Mouse (Mus musculus) megakaryocyte progenitor cell, adult 5-6 weeks (primary cell): ENCODE measurements around the gene Intu. TPM values are rescaled to one million over a fixed set of nuclear protein-coding genes. Genes with fewer than 3 reads are reported as not detected.

Experiments used
- ATAC-seq: replicated peaks from 2 replicates; pipeline ENCODE4 v1.8.0; 2016; ENCODE audit warnings: mild to moderate bottlenecking, moderate TSS enrichment, inconsistent platforms; ENCODE audit not compliant: poor library complexity
- total RNA-seq, 2 experiments: library from RNA; stranded (forward) in 1 of 2; stranded (reverse) in 1 of 2; fragments of 157-497, 149-512 nt in 1 of 2; fragments of 200-1000 nt in 1 of 2; gene quantifications; 2 replicates each; pipeline versions ENCODE4 v1.2.3 to v1.2.4; 2015 to 2017

Gene Intu
- total RNA-seq, 2 experiments from 2014 or later, result 2.5 to 3.7 TPM

DNA sequence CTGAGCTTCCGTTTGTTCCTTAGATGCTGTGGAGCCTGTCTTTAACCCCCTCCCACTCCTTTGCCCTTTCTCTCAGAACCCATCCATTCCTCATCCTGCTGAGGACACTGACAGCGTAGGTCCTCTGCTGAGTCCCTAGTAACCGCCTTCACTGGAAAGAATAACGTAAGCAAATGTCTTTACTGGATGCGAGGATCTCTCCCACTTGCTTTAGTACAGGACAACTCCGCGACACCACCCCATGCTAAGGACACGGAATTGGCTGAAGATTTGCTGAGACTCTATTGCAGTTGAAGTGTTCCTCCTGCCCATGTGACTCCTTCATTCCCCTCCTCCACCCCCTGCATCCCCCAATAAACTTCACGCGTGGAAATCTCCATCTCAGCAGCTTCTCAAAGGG lies 3.9 kb upstream of the Intu start:
- ATAC-seq, result no peak

DNA sequence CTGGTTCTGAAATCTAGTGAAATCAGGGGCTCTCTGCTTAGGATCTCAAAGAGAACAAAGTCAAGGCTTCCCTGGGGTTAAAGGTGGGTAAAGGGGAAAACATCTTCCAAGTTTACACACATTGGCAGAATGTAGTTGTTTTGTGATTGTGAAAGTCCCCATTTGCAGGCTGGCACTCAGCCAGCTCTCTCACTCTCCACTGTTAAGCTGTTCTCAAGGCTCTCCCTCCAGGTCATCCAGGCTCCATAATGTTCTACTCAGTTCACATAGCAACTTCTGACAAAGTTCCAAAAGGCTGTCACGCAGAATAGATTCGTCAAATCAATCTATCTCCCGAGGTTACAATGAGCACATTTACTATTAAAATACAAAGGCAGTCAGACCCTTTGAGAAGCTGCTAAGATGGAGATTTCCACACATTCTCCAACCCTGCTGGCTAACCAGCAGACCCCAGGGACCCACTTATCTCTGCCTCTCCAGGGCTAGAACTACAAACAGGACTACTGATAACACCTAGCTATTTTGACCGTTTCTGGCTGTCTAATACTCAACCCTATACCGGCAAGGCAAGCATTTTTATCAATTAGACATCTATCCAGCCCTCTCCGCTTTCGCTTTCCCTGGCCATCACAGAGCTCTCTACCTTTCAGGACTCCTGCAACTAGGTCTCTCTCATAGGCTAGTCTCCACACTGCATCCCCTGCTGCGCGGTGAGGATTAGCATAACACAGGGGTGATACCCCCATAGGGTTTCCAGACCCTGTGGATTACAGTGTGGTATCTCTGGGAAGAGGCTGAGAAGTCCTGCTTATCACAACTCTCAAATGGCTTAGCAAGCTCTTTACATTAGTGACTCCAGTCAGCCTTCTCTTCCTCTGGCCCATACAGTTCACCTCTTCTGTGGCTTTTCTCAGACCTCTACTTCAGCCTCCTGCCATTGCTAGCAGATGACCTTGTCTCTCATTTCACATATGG lies 2.8 kb upstream of the Intu start:
- peak; percentile 15 for ATAC-seq

DNA sequence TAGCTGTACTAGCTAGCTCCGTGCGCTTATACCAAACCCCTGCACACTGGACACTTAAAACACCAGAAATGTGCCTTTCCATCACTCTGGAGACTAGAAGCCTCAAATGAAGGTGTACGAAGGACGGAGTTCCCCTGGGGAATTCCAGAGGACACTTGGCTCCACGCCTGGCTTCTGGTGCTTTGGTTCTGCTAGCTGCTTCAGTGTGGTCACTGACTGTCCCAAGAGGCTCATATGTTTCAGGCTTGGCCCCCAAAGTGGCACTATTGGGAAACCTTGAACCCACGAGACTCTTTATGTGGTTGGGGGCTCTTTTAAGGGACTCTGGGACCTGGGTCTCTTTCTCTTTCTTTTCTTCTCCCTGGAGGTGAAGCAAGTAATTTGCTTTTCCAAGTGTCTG lies 2.1 kb upstream of the Intu start:
- no peak for ATAC-seq

DNA sequence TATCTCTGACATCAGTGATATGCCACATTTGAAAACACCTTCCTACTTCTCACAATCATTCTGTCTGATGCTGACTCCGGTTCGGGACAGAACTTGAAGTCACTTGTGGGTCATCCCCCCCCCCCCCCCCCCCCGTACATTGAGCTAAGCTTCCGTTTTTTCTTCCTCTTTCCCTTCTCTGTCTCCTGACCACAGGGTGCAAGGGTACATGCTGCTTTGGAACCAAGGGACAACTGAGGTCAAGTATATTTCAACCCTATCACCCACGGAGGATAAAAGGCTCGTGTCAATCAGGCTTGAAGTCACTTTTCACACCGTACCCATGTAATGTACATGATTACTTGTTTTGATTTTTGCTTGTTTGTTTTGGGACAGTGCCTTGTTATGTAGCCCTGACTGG lies 241 bp upstream of the Intu start:
- ATAC-seq, result peak; percentile 49

DNA sequence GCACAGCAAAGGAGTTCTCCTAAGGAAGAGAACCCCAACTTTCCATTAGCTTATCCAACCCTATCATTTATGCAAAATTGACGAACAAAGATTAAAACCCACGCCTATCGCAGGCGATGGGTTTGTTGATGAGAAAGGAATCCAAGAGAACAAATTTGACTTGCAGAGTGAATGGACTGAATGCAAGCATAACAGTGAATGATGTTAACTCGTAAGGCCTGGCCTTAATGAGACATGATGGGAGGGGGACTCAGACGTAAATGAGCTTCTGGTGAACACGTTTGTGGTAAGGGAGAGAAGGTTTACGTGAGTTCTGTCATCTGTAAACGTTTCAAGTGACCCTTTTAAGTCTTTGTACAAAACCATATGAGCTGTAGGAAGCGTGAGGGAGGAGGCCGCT lies 1.2 kb downstream of the Intu start:
- ATAC-seq, result no peak

DNA sequence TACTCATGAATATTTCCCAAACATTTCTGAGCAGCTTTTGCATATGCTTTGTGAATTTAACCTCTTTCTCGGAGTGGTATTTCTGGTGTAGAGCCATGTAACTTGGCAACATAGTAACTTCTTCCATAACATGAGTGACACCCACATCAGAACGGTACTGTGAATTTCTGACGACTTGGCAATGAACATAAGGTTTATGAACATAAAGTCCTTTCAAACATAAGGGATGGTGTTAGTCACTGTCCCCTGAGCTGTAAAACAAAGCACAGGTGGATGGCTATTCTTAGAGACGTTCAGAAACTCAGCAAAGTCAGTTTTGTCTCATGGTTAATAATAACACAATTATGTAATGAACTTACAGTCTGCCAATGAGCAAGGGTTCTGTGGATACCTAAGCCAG lies 3.1 kb downstream of the Intu start:
- no peak for ATAC-seq

DNA sequence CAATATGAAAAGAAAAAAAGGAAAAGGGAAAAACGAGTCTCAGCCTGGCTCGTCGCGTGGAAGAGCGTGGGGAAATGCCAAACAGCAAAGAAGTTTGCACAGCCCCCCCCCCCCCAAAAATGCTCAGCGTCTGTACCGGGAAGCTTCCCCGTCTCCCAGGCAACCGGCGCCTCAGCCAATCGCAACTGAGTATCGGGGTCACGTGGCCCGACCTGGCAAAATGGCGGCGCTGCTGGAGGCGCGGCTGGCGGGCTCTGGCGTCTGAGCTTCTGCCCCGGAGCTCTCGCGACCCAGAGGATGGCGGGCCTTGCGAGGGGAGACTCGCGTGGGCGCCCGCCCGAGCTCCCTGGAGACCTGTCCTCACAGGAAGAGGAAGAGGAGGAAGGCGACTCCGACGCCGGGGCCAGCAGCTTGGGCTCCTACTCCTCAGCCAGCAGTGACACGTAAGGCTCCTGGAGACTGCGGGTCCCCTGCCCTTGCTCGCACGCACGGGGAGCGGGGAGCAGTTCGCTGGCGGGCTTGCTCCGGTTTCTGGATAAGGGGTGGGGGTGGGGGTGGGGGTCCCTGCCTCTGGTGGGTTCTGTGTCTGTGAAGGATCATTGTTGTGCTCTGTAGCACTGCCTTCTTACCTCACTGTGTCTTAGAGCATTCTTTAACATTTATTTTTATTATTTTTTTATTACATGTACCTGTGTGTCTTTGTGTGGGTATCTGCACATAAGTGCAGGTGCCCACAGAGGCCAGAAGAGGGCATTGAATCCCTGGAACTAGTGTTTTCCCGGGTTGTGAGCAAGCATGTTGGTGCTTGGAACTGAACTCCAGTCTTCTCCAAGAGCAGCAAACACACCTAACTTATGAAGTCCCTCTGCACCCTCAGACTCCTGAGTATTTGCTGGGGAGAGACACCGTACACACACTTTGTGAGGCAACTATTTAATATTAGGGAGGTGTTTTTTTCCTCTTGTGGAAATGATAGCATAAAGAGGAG lies 9.8 kb downstream of the Intu start:
- ATAC-seq, result peak; percentile 99

DNA sequence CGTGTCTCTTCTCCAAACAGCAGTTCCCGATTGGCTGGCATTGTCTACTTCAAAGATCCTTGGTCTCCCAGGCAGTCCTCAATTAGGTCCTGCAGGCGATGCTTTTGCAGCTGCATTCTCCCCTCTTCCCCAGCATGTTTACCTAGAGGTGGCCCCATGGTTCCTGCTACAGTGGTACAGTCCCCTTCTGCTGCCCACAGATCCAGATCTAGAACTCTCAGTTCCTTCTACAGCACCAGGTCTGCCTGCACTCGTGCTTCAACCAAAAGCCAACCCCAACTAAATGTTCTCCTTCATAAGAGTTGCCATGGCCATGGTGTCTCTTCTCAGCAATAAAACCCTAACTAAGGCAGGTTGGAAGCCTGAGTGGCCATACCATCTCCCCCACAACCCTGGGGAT lies 15.5 kb downstream of the Intu start:
- no peak for ATAC-seq

DNA sequence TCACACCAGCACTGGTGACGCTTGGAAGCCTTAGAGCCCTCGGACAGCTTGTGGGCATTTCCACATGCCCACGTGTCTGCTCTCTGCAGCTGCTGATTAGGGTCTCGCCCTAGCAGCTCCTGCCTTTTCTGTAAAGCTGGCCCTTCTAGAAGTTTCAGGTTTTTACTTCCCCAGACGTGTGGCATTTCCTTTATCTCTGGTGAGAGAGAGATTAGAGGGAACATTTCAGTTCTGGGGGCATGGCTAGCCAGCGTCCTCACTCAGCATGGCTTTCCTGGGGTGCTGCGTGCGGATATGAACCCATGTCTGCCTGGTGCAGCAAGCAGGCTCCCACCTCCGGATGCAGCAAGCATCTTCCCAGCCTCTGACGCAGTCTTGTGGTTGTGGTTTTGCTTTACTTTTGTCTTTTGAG lies 121.9 kb downstream of the Intu start:
- ATAC-seq, result peak; percentile 92

DNA sequence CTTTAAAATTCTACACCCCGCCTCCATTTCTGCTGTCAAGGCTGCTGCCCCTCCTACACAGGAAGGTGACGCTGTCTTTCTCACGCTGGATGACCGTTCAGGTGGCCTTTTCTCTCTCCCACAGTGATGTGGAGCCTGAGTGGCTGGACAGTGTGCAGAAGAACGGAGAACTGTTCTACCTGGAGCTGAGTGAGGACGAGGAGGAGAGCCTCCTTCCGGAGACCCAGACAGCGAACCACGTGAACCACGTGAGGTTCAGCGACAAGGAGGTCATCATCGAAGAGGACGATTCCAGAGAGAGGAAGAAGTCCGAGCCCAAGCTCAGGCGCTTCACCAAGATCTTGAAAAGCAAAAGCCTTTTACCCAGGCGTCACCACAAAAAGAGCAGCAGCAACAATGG lies 122.5 kb downstream of the Intu start:
- ATAC-seq, result no peak

DNA sequence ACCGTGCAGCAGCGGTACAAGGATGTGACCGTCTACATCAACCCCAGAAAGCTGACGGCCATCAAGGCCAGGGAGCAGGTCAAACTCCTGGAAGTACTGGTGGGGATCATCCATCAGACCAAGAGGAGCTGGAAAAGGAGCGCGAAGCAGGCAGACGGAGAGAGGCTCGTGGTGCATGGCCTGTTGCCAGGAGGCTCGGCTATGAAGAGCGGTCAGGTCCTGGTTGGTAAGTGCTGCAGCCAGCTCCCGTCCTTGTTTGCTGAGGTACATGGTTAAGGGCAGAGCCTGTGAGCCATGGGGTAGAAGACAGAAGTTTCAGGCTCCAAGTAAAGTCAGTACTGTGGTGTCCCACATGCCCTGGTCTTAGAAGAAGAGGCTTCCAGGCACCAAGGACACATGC lies 122.9 kb downstream of the Intu start:
- ATAC-seq, result no peak

DNA sequence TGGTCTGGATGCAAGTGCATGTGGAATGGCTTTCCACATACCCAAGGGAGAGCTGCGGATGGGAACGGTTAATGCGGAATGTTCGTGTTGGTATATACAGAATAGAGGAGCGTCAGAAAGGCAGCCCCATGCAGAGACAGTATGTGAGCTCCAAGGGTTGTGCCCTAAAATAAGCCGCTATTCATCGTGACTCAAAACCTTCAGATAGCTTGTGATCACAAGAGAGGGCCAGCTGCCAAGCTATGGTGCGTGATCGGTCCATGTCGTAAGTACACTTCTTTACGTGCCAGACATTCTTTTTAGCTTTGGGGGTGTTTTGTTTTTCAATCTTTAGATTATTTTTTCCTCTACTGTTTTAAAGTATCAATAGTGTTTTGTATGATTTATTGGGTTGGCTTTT lies 124.5 kb downstream of the Intu start:
- ATAC-seq, result no peak

DNA sequence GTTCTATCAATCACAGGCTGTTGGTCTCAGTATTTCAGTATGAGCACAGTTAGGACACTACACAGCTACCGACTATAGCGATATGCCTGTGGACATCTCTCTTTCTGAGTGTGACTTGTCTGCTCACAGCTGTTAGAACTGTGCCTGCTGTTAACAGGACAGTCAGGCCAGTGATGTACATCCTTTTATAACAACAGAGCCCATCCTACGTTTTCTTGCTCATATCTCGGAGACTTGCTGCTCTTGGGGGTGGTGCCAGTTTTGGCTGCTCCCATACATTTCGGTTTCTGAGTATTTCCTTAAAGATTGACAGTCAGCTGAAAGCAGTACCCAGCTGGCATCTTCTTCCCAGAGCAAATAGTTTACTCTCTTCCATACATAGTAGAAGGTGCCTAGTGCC lies 125.3 kb downstream of the Intu start:
- ATAC-seq, result no peak

DNA sequence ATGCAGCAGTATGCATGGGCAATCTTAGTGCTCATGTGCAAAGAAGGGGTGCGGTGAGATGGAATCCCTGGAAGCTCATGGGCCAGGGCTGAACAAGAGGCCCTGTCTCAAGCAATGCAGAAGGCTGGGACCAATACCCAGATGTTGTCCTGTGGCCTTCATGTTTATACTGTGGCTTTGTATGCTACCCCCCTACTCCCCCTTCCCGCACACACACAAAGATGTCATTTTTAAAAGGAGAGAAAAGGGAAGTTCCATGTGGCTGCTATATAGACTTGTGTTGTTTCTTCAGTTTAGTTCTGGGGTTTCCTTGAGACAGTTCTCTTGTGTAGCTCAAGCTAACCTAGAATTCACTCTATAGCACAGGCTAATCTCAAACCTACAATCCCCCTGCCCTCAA lies 129.1 kb downstream of the Intu start:
- peak; percentile 34; the same call in 1 of the 2 replicates for ATAC-seq

DNA sequence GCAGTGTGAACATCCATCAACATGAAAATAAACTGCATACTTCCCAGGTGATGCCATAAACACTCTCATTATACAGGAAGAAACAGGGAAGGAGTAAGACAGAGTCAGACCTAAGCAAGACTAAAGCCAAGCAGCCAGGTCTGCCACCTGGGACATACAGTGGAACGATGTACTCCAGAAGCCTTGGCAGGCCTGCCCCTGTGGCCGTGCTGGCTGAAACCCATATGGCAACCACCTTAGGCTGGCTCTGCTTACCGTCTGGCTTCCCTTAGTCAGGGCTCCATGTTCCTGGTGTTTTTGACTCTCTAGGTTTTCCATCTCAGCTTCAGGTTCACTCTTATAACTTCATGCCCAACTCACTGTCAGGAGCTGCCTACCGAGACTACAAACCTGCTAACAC lies 135.0 kb downstream of the Intu start:
- no peak for ATAC-seq

DNA sequence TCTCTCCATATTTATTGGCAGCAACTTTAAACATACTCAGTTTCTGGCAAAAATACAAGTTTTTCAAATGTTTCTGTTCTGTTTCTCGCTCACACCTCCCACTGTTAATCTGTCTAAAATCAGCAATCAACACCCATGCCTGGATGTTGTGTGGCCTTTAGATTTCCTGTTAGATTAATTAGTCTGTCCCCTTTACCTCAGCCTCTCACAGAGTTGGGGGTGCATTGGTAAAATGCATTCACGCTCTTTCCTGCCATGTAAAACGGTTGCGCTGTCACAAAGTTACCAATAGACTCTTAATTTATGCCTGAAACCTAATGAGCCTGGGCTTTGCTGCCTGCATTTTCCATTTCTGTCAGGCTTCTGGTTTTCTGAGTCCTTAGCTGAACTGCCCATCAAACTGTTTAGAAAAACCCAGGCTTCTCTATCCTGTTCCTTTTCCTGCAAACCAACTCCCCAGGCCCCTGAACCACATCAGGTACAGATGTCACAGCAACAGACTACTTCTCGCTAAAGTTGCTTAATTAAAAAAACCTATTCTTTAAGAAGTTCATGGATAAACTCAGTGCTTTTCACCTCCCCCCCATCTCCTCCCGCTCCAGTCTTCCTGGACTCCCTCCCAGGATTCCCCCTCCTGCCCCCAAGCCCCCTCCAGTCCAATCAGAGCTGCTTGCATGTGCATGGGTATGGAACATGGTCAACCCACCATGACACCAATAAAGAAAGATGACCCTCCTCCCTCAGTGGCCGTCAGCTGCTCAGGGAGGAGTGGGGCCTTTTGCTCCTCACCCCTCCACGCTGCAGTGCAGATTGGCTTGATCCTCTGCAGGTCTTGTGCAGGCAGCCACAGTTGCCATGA lies 136.0 kb downstream of the Intu start:
- no peak for ATAC-seq

DNA sequence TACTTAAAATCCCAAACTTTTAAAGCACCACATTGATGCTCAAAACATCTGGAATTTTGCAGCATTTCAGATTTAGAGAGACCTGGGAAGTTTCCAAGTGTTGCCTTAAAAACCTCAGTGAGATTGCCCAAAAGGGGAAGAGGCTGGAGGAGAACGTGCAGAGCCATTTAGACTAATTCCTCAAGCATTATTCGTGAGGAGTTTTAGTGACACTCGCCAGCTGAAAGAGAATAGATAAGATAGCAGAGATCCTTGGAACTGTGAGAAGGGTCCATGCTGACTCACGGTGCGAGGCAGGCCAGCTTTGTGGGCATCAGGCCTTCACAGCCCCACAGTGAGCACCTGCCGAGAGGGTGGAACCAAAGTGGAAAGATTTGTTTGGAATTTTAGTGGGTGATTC lies 137.8 kb downstream of the Intu start:
- ATAC-seq, result peak; percentile 49; the same call in 1 of the 2 replicates

DNA sequence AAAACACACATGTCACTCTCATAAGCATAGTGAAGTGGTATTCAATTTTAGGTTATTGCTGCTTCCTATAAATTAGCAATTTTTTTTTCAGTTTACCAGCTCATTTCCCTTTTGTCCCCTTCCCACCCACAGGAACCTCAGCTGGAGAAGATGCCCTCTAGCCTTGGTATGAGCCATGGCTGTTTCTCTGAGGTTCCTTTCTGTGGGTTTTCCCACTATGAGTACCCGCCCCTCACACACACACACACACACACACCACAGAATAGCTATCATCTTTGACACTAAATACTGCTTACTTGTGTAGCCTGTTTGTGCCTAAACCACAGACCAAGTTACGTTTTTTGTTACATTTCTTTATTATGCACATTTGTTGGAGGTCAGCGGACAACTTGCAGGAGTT lies 138.3 kb downstream of the Intu start:
- ATAC-seq, result peak; percentile 40; the same call in 1 of the 2 replicates

DNA sequence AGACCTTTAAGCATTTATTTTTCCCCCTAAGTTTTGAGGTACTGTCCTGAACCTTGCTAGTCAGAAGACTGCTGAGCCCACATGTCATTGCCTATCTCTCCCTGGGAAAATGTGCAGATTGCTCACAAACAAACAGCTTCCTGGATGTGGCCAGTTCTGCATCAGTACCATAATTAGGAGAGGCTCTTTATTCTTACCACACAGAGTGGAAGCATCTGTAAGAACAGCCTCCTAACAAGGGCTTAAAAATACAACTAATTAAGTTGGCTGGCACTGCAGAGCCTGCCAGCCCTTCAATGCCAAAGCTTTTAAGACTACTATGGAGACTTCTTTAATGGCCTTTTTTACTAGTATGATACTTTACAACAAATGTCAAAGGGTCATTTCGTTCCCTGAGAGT lies 142.4 kb downstream of the Intu start:
- no peak for ATAC-seq

DNA sequence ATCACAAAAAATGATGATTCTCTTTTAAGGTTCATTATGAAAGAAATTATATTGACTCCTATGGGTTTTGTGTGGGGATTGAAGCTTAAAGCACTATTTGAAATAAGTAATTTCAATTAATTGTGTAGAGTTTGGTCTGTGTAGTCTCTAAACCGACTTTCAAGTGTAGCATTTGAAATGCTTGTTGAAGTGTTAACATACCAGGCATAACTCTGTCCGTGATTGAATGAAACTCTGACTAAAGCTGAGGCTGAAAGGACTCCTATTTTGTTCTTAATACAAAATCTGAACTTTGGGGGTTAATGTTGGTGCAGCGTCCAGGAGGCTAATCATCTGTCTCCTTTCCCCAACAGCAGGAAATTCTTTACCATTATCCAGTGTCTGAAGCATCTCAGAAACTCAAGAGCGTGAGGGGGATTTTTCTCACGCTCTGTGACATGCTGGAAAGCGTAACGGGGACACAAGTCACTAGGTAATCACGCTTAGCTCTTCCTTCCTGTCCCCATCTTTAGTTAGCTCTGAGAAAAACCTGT lies 143.9 kb downstream of the Intu start:
- ATAC-seq, result no peak
